Mouse (Mus musculus) lung, embryonic 15.5 days (tissue): ENCODE measurements at regions not wholly inside any gene's neighbourhood (a gene's known extent, or its start where the extent isn't known, plus 50 kb on each side); places are given as distances from the start of the nearest gene placed in this dataset.

Experiments
- ATAC-seq: fragments of 200-750 bp; cut with Nextera tagmentation; 2 replicates; pipeline ENCODE4 v1.8.0; 2017; ENCODE audit warnings: moderate number of reproducible peaks, borderline replicate concordance; ENCODE audit not compliant: low FRiP score, low TSS enrichment; ENCODE audit errors: extremely low read depth
- H3K27ac ChIP-seq: fragments of 300-500 bp; sonication (generic); 2 replicates; pipeline ENCODE4 v1.5.1; 2015; ENCODE audit warnings: moderate library complexity, mild to moderate bottlenecking, inconsistent platforms
- H3K27me3 ChIP-seq: fragments of 300-500 bp; sonication (generic); 2 replicates; pipeline ENCODE4 v1.6.1; 2015; ENCODE audit warnings: inconsistent platforms
- H3K36me3 ChIP-seq: fragments of 300-500 bp; sonication (generic); 2 replicates; pipeline ENCODE4 v1.6.1; 2015; ENCODE audit warnings: inconsistent platforms
- H3K4me1 ChIP-seq: fragments of 300-500 bp; sonication (generic); 2 replicates; pipeline ENCODE4 v1.6.1; 2015; ENCODE audit warnings: inconsistent platforms
- H3K4me2 ChIP-seq: fragments of 300-500 bp; sonication (generic); 2 replicates; pipeline ENCODE4 v1.6.1; 2015; ENCODE audit warnings: inconsistent platforms, mild to moderate bottlenecking, moderate library complexity
- H3K4me3 ChIP-seq: fragments of 300-500 bp; sonication (generic); 2 replicates; pipeline ENCODE4 v1.5.1; 2015; ENCODE audit warnings: mild to moderate bottlenecking, inconsistent platforms
- H3K9ac ChIP-seq: fragments of 300-500 bp; sonication (generic); 2 replicates; pipeline ENCODE4 v1.6.1; 2015; ENCODE audit warnings: inconsistent platforms
- H3K9me3 ChIP-seq: fragments of 300-500 bp; sonication (generic); 2 replicates; pipeline ENCODE4 v1.6.1; 2016; ENCODE audit warnings: inconsistent platforms
- WGBS: fragments of 180-500 bp; shearing (Covaris S2); methylation state at CpG from one replicate; pipeline ENCODE4 v1.1.7; 2015; 5-methylcytosine and 5-hydroxymethylcytosine counted together

- Histone ChIP-seq H3K27ac (no peak overlapping the region), H3K9me3 (no peaks in the 10 kb centered on the region), H3K9ac (no peak overlapping the region), H3K27me3 (no peaks in the 10 kb centered on the region), H3K4me2 (no peak overlapping the region), H3K4me1 (peaks cover 37% of the 10 kb centered on the region), H3K4me3 (no peak overlapping the region), H3K36me3 (no peaks in the 10 kb centered on the region)
- no peak for ATAC-seq
- WGBS: 78% methylated on average over 5 of the region's 5 CpGs
Observed at GRCm38 (mm10) chr2:167845370-167845769, 86.5 kb upstream of the Ptpn1 start.

- 67% methylated on average over 7 of the region's 7 CpGs for WGBS
- ATAC-seq: no peak
- Histone ChIP-seq H3K27me3 (no peaks in the 10 kb centered on the region), H3K4me1 (peaks cover 38% of the 10 kb centered on the region), H3K4me3 (no peak overlapping the region), H3K9ac (no peak overlapping the region), H3K36me3 (no peaks in the 10 kb centered on the region), H3K27ac (peak overlapping the region; percentile 62), H3K4me2 (no peak overlapping the region), H3K9me3 (no peaks in the 10 kb centered on the region)
Observed at GRCm38 (mm10) chr2:167844556-167844955, 87.3 kb upstream of the Ptpn1 start.

GRCm38 (mm10) chr2:167843921-167844320 lies 87.9 kb upstream of the Ptpn1 start:
- Histone ChIP-seq H3K27ac (peak overlapping the region; percentile 22), H3K4me3 (no peak overlapping the region), H3K4me2 (no peak overlapping the region), H3K9me3 (no peaks in the 10 kb centered on the region), H3K36me3 (no peaks in the 10 kb centered on the region), H3K27me3 (no peaks in the 10 kb centered on the region), H3K9ac (no peak overlapping the region), H3K4me1 (peaks cover 45% of the 10 kb centered on the region)
- WGBS: 37% methylated on average over 5 of the region's 5 CpGs
- peak; percentile 12; the same call in 1 of the 2 replicates for ATAC-seq

- Histone ChIP-seq H3K36me3 (no peaks in the 10 kb centered on the region), H3K9ac (no peak overlapping the region), H3K4me3 (no peak overlapping the region), H3K9me3 (no peaks in the 10 kb centered on the region), H3K4me2 (no peak overlapping the region), H3K27ac (no peak overlapping the region), H3K4me1 (peaks cover 52% of the 10 kb centered on the region), H3K27me3 (no peaks in the 10 kb centered on the region)
- WGBS: 72% methylated on average over 2 of the region's 2 CpGs
- no peak for ATAC-seq
Observed at GRCm38 (mm10) chr2:167842993-167843392, 88.9 kb upstream of the Ptpn1 start.

GRCm38 (mm10) chr2:167842473-167842872 lies 89.4 kb upstream of the Ptpn1 start:
- peaks cover 58% of the 10 kb centered on the region for H3K4me1 ChIP-seq
- 70% methylated on average over 1 of the region's 1 CpGs for WGBS
- peak overlapping the region; percentile 60; the same call in 1 of the 2 replicates for H3K27ac ChIP-seq
- no peak overlapping the region for H3K4me2 ChIP-seq
- no peaks in the 10 kb centered on the region for H3K27me3 ChIP-seq
- ATAC-seq: no peak
- H3K4me3 ChIP-seq: no peak overlapping the region
- H3K9me3 ChIP-seq: no peaks in the 10 kb centered on the region
- H3K36me3 ChIP-seq: no peaks in the 10 kb centered on the region
- H3K9ac ChIP-seq: no peak overlapping the region

GRCm38 (mm10) chr2:167841339-167842240 lies 90.3 kb upstream of the Ptpn1 start:
- ATAC-seq: no peak; the same call in 1 of the 2 replicates
- no peak overlapping the region for H3K9ac ChIP-seq
- no peak overlapping the region for H3K4me3 ChIP-seq

GRCm38 (mm10) chr2:167840344-167840743 lies 91.5 kb upstream of the Ptpn1 start:
- Histone ChIP-seq H3K36me3 (no peaks in the 10 kb centered on the region), H3K4me3 (no peak overlapping the region), H3K27me3 (no peaks in the 10 kb centered on the region), H3K27ac (no peak overlapping the region), H3K4me2 (no peak overlapping the region), H3K9ac (no peak overlapping the region), H3K9me3 (no peaks in the 10 kb centered on the region), H3K4me1 (peaks cover 77% of the 10 kb centered on the region)
- 65% methylated on average over 9 of the region's 9 CpGs for WGBS
- ATAC-seq: no peak

More at GRCm38 (mm10) chr2:167841339-167842240, 90.3 kb upstream of the Ptpn1 start:
- no peaks in the 10 kb centered on the region for H3K9me3 ChIP-seq
- no peaks in the 10 kb centered on the region for H3K36me3 ChIP-seq
- 33% methylated on average over 22 of the region's 22 CpGs for WGBS
- H3K27ac ChIP-seq: peak overlapping the region; percentile 60; the same call in 1 of the 2 replicates
- no peaks in the 10 kb centered on the region for H3K27me3 ChIP-seq
- peaks cover 66% of the 10 kb centered on the region for H3K4me1 ChIP-seq
- H3K4me2 ChIP-seq: no peak overlapping the region

GRCm38 (mm10) chr2:167839324-167839981 lies 92.4 kb upstream of the Ptpn1 start:
- 44% methylated on average over 13 of the region's 13 CpGs for WGBS
- H3K4me3 ChIP-seq: no peak overlapping the region
- no peaks in the 10 kb centered on the region for H3K9me3 ChIP-seq
- no peaks in the 10 kb centered on the region for H3K36me3 ChIP-seq
- H3K9ac ChIP-seq: no peak overlapping the region
- no peak for ATAC-seq
- H3K27ac ChIP-seq: peak overlapping the region; percentile 50; the same call in 1 of the 2 replicates
- no peak overlapping the region for H3K4me2 ChIP-seq
- peaks cover 78% of the 10 kb centered on the region for H3K4me1 ChIP-seq
- H3K27me3 ChIP-seq: no peaks in the 10 kb centered on the region

GRCm38 (mm10) chr2:167837596-167837995 lies 94.3 kb upstream of the Ptpn1 start:
- Histone ChIP-seq H3K27ac (peak overlapping the region; percentile 96), H3K27me3 (no peaks in the 10 kb centered on the region), H3K4me2 (no peak overlapping the region), H3K9ac (no peak overlapping the region), H3K36me3 (no peaks in the 10 kb centered on the region), H3K4me3 (no peak overlapping the region), H3K9me3 (no peaks in the 10 kb centered on the region), H3K4me1 (peaks cover 86% of the 10 kb centered on the region)
- 19% methylated on average over 4 of the region's 4 CpGs for WGBS
- no peak for ATAC-seq

- H3K36me3 ChIP-seq: no peaks in the 10 kb centered on the region
- no peak overlapping the region for H3K4me3 ChIP-seq
- peak overlapping the region; percentile 96 for H3K27ac ChIP-seq
- H3K4me1 ChIP-seq: peaks cover 79% of the 10 kb centered on the region
- no peaks in the 10 kb centered on the region for H3K27me3 ChIP-seq
- H3K9me3 ChIP-seq: no peaks in the 10 kb centered on the region
- no peak overlapping the region for H3K4me2 ChIP-seq
- peak; percentile 6; the same call in 1 of the 2 replicates for ATAC-seq
- no peak overlapping the region for H3K9ac ChIP-seq
- WGBS: 11% methylated on average over 7 of the region's 7 CpGs
Observed at GRCm38 (mm10) chr2:167836611-167837010, 95.2 kb upstream of the Ptpn1 start.

GRCm38 (mm10) chr2:167834605-167835004 lies 97.3 kb upstream of the Ptpn1 start:
- peak overlapping the region; percentile 96 for H3K27ac ChIP-seq
- no peak overlapping the region for H3K4me3 ChIP-seq
- H3K36me3 ChIP-seq: no peaks in the 10 kb centered on the region
- no peak overlapping the region for H3K9ac ChIP-seq
- H3K4me2 ChIP-seq: no peak overlapping the region
- 16% methylated on average over 8 of the region's 8 CpGs for WGBS
- peaks cover 65% of the 10 kb centered on the region for H3K4me1 ChIP-seq
- no peaks in the 10 kb centered on the region for H3K27me3 ChIP-seq
- no peaks in the 10 kb centered on the region for H3K9me3 ChIP-seq
- peak; percentile 37 for ATAC-seq
